Mouse (Mus musculus) liver, embryonic 11.5 days (tissue): ENCODE data around the gene Rims1. TPM values are rescaled to one million over a fixed set of nuclear protein-coding genes. Genes with fewer than 3 reads are reported as not detected.

Experiments
- ATAC-seq: fragments of 200-750 bp; cut with Nextera tagmentation; replicated peaks from 2 replicates; pipeline ENCODE4 v1.8.0; 2017; ENCODE audit warnings: moderate number of reproducible peaks, mild to moderate bottlenecking, moderate TSS enrichment, moderate library complexity; ENCODE audit not compliant: low FRiP score
- DNase-seq: peaks from one replicate; pipeline ENCODE4 v3.0.0-alpha.2; 2017; ENCODE audit warnings: low spot score
- H3K27ac ChIP-seq: fragments of 300-500 bp; sonication (generic); 2 replicates; pipeline ENCODE4 v1.5.1; 2014; ENCODE audit warnings: mild to moderate bottlenecking, low read depth, low read length, control low read depth
- H3K27me3 ChIP-seq: fragments of 300-500 bp; sonication (generic); replicated peaks from 2 replicates; pipeline ENCODE4 v1.6.1; 2014; ENCODE audit warnings: low read length, mixed read lengths; ENCODE audit not compliant: control insufficient read depth, insufficient read depth
- H3K36me3 ChIP-seq: fragments of 300-500 bp; sonication (generic); 2 replicates; pipeline ENCODE4 v1.6.1; 2014; ENCODE audit warnings: mild to moderate bottlenecking, low read length, moderate library complexity, mixed read lengths; ENCODE audit not compliant: control insufficient read depth, insufficient read depth
- H3K4me1 ChIP-seq: fragments of 300-500 bp; sonication (generic); replicated peaks from 2 replicates; pipeline ENCODE4 v1.6.1; 2014; ENCODE audit warnings: low read length, mixed read lengths; ENCODE audit not compliant: control insufficient read depth, insufficient read depth
- H3K4me2 ChIP-seq: fragments of 300-500 bp; sonication (generic); 2 replicates; pipeline ENCODE4 v1.6.1; 2014; ENCODE audit warnings: mild to moderate bottlenecking, control low read depth, moderate library complexity
- H3K4me3 ChIP-seq: fragments of 300-500 bp; sonication (generic); 2 replicates; pipeline ENCODE4 v1.5.1; 2014; ENCODE audit warnings: low read depth, low read length, control low read depth
- H3K9ac ChIP-seq: fragments of 300-500 bp; sonication (generic); 2 replicates; pipeline ENCODE4 v1.6.1; 2014; ENCODE audit warnings: low read depth, low read length, control low read depth
- H3K9me3 ChIP-seq: fragments of 300-500 bp; sonication (generic); 2 replicates; pipeline ENCODE4 v1.6.1; 2016; ENCODE audit warnings: low read length, inconsistent platforms, mixed read lengths; ENCODE audit not compliant: control insufficient read depth
- WGBS: fragments of 180-500 bp; shearing (Covaris S2); extraction: QIAGEN DNeasy Blood & Tissue Kit; methylation state at CpG from one replicate; pipeline ENCODE4 v1.1.7; 2014; 5-methylcytosine and 5-hydroxymethylcytosine counted together
- polyA plus RNA-seq: library from polyadenylated mRNA; unstranded; fragments of >200 nt; fragmentation: Nextera tagmentation; extraction: Ambion mirVana; gene quantifications from 2 replicates; pipeline ENCODE4 v1.2.1, GENCODE M21; 2014

Gene Rims1
- 0.47 and 1.1 TPM in 2 replicates for polyA plus RNA-seq

DNA sequence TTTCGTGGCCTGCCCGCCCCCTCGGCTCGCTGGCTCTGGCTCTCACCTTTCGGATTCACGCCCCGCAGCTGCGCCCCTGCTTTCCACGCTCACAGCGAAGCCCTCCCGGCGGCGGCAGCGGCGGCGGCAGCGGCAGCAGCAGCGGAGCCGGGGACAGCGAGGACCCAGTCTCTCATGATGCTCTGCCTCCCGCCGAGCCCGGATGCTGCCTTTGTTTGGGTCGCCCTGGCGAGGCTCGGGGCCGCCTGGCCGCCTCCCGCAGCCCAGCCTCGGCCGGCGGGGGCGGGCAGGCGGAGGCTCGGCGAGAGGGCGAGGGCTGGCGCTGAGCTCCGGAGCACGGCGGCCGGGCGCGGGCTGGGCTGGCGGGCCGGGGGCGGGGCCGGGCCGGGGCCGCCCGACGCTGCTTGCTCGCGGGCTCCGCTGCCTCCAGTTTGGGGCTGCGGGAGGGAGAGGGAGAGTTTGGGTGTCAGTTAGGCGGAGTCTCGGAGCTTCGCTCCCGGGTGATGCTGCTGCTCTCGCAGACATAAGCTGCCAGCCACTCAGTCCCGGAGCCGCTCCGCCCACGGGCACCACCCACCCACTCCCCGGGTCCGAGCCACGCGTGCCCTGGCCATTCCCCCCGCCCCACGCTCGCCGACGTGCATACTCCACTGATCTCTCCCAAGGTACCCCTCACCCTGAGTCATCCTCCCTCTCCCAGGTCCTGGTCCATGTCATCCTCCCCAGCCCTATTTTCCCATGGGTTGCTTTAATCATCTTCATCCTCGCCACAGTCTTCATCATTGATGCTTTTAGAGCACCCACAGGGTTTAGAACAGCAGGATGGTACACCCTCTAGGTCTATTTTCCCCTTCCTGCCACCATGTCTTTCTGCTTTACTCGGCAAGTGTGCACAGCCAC, at the start of gene Rims1:
TSS of gene Rims1 (minus strand) at position 269 of the 900 bp plus-strand sequence.
- Histone ChIP-seq H3K9ac (peak within 1 kb of the TSS; percentile 52; the same call in 1 of the 2 replicates), H3K27ac (no peak within 1 kb of the TSS)

DNA sequence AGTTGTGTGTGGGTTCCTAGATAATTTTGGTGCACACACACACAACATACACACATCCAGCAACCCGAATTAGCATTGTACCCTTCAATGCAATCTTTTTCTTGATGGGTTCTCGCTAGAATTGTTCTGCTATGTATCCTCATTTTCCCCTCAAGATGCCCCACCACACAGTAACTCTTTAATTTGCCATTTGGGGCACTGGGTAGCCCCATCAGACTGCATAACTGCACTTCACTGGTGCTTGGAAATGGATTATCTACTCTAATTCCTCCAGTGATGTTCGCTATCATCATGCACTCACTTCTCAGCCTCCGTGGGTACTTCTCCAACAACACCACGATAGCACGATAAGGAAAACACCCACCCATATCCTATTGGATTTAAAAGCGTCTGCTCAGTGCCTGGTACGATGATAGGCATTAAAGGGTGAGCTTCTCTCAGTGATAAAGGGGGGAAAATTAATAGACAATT, 867 bp upstream of the Rims1 start:
- peaks cover 24% of the 10 kb centered on the region for H3K27me3 ChIP-seq
- no peaks in the 10 kb centered on the region for H3K9me3 ChIP-seq
- ATAC-seq, result no peak
- H3K4me1 ChIP-seq, result no peaks in the 10 kb centered on the region; the same call in 1 of the 2 replicates
- H3K4me3 ChIP-seq, result no peak overlapping the region
- no peaks in the 10 kb centered on the region for H3K36me3 ChIP-seq
- DNase-seq, result no peak
- WGBS, result 24% methylated on average over 8 of the region's 8 CpGs
- peak overlapping the region; percentile 70 for H3K4me2 ChIP-seq
- H3K9ac ChIP-seq, result no peak overlapping the region
- no peak overlapping the region for H3K27ac ChIP-seq

More for the DNA sequence above, at the start of gene Rims1:
- 1% methylated on average over 44 of the region's 76 CpGs for WGBS
- Histone ChIP-seq H3K4me3 (peak within 1 kb of the TSS; percentile 56), H3K4me1 (no peaks in the 10 kb centered on the region; the same call in 1 of the 2 replicates), H3K36me3 (no peaks in the 10 kb centered on the region), H3K9me3 (no peaks in the 10 kb centered on the region), H3K27me3 (peaks cover 24% of the 10 kb centered on the region), H3K4me2 (peak within 1 kb of the TSS; percentile 70)
- ATAC-seq (peak; percentile 72), DNase-seq (peak; percentile 58)

DNA sequence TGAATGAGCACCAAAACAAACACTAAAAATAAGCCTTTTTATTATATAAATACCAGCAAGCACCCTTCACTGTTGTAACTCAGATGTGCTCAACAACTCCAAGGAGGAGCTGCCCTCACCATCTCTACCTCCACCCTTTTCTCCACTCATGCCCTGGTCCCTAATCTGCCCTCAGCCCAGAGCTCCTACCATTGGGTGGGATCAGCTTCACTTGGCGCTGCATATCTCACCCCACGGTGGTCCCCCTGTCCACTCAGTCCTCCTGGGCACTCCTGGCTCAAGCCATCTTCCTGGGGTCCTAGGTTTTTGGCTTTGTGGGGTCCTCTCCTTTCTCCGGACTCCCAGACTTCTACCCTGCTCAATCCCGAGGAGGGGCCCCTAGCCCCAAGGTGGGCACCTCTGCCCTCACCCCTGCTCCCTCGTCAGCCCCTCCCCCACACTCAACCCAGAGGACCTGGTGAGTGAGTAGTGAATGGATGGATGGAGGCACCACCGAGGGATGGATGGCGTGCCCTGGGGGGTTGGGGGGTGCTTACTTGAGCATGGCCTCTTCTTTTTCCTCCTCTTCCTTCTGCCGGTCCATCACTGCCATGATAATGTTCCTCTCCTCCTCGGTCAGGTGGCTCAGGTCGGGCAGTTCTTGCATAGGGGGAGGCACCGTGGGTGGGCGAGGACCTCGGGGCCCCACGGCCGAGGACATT, 619 bp downstream of the Rims1 start:
- peak overlapping the region; percentile 56 for H3K4me3 ChIP-seq
- no peak overlapping the region for H3K9ac ChIP-seq
- DNase-seq (no peak), ATAC-seq (peak; percentile 34; the same call in 1 of the 2 replicates)
- H3K9me3 ChIP-seq, result no peaks in the 10 kb centered on the region
- H3K4me1 ChIP-seq, result no peaks in the 10 kb centered on the region; the same call in 1 of the 2 replicates
- no peak overlapping the region for H3K27ac ChIP-seq
- peaks cover 24% of the 10 kb centered on the region for H3K27me3 ChIP-seq
- WGBS, result 8% methylated on average over 15 of the region's 15 CpGs
- H3K36me3 ChIP-seq, result no peaks in the 10 kb centered on the region
- H3K4me2 ChIP-seq, result peak overlapping the region; percentile 70

- Histone ChIP-seq H3K4me2 (no peak overlapping the region), H3K9me3 (no peaks in the 10 kb centered on the region), H3K4me3 (no peak overlapping the region), H3K9ac (no peak overlapping the region), H3K27me3 (peaks cover 24% of the 10 kb centered on the region), H3K4me1 (no peaks in the 10 kb centered on the region; the same call in 1 of the 2 replicates), H3K36me3 (no peaks in the 10 kb centered on the region), H3K27ac (no peak overlapping the region)
- ATAC-seq (no peak), DNase-seq (no peak)
- WGBS, result 70% methylated on average over 4 of the region's 4 CpGs
Observed at GRCm38 (mm10) chr1:22804148-22804885, 1.5 kb downstream of the Rims1 start.

DNA sequence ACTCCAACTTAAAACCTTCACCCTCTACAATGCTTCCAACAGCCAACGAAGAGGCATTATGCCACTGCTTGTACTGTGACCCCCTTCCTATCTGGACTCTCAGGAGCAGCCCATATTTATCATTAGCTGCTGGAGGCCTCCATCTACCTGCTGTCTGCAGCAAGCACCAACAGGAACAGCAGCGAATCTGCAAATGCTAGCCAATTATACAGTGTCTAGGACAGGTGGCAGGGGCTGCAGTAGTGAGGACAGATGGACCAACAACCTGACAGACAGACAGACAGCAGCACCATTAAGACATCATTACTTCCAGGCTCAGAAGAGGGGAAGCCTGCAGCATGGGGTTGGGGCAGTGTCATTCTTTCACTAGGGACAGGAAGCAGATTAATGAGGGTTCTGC, 2.3 kb downstream of the Rims1 start:
- Histone ChIP-seq H3K9me3 (no peaks in the 10 kb centered on the region), H3K4me2 (no peak overlapping the region), H3K36me3 (no peaks in the 10 kb centered on the region), H3K9ac (no peak overlapping the region), H3K27me3 (peaks cover 24% of the 10 kb centered on the region), H3K4me1 (no peaks in the 10 kb centered on the region; the same call in 1 of the 2 replicates), H3K27ac (no peak overlapping the region), H3K4me3 (no peak overlapping the region)
- ATAC-seq (no peak), DNase-seq (no peak)
- 64% methylated on average over 2 of the region's 2 CpGs for WGBS

- DNase-seq (no peak), ATAC-seq (no peak)
- H3K4me1 ChIP-seq, result no peaks in the 10 kb centered on the region; the same call in 1 of the 2 replicates
- H3K27ac ChIP-seq, result no peak overlapping the region
- no peak overlapping the region for H3K4me3 ChIP-seq
- peaks cover 10% of the 10 kb centered on the region for H3K27me3 ChIP-seq
- H3K4me2 ChIP-seq, result no peak overlapping the region
- H3K36me3 ChIP-seq, result no peaks in the 10 kb centered on the region
- H3K9me3 ChIP-seq, result no peaks in the 10 kb centered on the region
- H3K9ac ChIP-seq, result no peak overlapping the region
- WGBS, result 84% methylated on average over 5 of the region's 5 CpGs
Observed at GRCm38 (mm10) chr1:22800276-22800675, 5.5 kb downstream of the Rims1 start.

- Histone ChIP-seq H3K4me2 (no peak overlapping the region), H3K9me3 (no peaks in the 10 kb centered on the region), H3K27ac (no peak overlapping the region), H3K9ac (no peak overlapping the region), H3K27me3 (no peaks in the 10 kb centered on the region), H3K4me3 (no peak overlapping the region), H3K4me1 (no peaks in the 10 kb centered on the region), H3K36me3 (no peaks in the 10 kb centered on the region)
- DNase-seq (no peak), ATAC-seq (no peak)
- 68% methylated on average over 5 of the region's 5 CpGs for WGBS
Observed at GRCm38 (mm10) chr1:22797091-22797490, 8.7 kb downstream of the Rims1 start.

DNA sequence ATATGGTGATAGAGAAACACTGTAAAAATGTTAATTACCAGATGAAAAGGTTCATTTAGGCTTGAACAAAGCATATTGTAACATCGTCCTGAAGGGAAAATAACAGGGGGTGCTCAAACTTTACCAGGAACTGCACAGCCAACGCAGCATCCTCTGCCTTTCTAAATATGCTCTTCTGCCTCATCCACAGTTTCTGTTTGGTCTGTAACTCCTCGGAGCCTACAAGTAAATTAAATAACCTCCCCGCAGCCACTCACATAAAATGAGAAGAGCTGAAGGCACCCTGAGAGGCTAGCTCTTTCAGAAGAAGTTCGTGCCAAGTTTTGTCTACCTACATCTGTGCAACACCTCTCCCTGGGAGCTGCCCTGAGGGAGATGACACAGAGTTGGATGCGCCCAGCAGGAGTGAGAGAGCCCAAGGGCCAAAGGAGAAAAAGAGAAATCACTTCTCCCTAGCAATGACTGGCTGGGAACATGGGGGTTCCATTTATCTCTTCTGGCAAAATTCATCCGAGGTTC, 16.3 kb downstream of the Rims1 start:
- no peaks in the 10 kb centered on the region for H3K4me1 ChIP-seq
- WGBS, result 49% methylated on average over 7 of the region's 7 CpGs
- H3K9ac ChIP-seq, result no peak overlapping the region
- DNase-seq (no peak), ATAC-seq (no peak)
- no peaks in the 10 kb centered on the region for H3K27me3 ChIP-seq
- H3K4me2 ChIP-seq, result no peak overlapping the region
- no peak overlapping the region for H3K27ac ChIP-seq
- no peaks in the 10 kb centered on the region for H3K9me3 ChIP-seq
- no peaks in the 10 kb centered on the region for H3K36me3 ChIP-seq
- no peak overlapping the region for H3K4me3 ChIP-seq
